Mouse (Mus musculus): ENCODE measurements at regions not wholly inside any gene's neighbourhood (a gene's known extent, or its start where the extent isn't known, plus 50 kb on each side); places are given as distances from the start of the nearest gene placed in this dataset.

DNA sequence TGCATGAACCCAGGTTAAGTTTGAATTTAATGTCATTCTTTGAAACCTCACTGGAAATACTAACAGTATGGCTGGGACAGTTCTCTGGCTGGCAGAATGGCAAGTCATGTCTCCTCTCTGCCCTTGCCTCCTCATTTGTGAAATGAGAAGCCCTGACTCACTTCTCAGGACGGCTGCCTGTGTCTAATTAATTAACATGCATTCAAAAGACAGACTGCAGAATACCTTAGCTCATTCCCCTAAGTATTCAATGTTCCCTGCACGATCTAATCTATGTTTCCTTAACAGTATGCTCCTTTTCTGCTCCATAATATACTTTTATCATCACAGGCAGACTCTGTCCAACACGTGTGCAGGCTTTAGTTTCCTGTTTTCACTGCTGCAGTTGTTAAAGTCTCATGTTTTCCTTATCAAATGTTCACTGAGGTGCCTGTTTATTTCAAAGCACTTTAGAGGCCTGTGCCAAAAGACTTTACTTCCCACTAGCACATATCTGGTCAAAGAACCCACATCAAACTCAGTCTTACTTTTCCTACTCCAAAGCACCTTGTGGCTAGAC is 196.7 kb upstream of the Acvr2a start:
- no peak for DNase-seq (ENCODE audit: low spot score in 2 of 2)

DNA sequence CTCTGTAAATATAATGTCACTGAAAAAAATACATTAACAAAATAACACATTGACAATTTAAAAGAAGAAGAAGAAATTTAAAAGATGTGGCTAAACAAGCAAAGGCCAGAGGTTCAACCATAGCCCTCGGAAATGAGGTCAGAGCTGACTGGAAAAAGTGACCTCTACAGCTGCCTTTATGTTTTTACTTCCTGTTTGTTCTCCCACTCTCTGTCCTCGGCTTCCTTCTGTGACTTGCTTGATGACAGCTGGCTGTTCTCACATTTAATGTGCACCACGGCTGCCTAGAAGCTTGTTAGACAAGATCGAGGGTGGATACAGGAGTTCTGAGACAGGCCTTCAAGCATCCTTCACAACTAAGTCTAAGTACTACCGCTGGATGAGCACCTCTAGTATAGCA is 194.9 kb upstream of the Acvr2a start:
- no peak for DNase-seq (ENCODE audit: low spot score in 2 of 2)

DNA sequence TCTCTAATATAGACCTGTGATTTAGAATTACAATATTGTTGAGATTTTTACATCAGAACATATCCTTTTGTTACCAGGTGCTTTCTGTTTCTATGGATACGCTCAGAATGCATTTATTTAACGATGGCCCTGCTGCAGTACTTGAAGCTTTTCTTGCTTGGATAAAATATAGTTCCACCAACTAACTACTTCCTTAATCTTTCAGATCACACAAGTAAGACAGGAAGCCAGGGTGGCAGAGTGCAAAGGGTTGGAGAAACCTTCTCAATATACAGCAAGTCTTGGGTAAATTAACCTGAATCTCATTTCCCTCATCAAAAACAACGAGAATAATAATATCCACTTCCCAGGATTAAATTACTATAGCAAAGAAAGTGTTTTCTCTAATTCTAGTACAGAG is 193.1 kb upstream of the Acvr2a start:
- DNase-seq (ENCODE audit: low spot score in 2 of 2), result no peak

DNA sequence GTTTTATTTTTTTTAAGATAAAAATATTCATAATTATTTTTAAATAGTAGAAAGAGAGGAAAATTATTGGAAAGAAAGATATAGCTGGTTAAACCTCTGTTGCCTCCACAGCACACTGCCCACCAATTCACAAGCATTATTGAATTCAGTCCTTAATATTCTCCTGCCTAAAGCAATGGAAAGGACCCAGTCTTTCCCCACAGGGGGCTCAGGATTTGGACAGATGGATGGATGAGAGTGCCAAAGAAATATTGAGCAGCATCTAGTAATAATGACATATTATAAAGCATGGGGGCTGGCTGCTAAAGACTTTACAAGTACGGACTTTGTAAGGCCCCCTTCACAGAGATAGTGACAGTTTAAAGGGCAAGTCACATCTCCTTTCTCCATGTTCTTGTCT is 191.6 kb upstream of the Acvr2a start:
- DNase-seq (ENCODE audit: low spot score in 2 of 2), result no peak

DNA sequence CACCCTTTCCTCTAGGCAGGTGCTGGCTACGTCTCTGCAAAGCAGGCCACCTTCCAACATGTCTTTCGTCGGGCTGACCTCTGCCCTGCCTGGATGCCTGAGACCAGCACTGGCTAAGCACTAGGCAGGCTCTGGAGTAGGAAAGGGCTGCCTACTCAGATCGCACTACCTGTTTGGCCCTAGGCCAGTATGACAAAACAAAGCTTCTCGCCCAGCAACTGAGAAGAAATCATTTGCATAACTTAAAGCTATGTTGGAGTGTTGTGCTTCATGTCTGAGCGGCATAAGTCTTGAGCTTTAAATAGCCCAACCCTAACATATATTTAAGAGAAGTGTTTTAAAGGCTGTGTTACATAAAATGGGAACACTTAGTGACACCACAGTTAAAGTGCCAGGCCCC is 189.9 kb upstream of the Acvr2a start:
- DNase-seq (ENCODE audit: low spot score in 2 of 2), result peak; percentile 42 to 53

DNA sequence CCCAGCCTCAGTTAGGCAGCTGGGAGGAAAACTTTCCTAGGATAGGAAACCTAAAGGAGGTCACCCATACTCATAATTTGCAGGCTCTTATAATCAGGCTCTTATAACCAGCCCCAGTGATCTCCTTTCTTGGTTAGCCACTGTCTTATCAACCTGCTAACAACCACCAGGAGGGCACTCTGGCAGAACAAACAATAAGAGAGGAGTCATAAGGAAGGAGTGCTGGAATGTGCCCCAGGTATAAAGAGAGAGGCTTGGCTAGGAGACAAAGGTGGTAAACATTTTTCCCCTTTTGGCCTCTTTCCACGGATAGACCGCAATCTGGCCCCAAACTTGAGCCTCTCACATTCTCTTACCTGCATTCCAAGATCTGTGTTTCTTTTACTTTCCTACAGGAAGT is 189.4 kb upstream of the Acvr2a start:
- DNase-seq (ENCODE audit: low spot score in 2 of 2), result no peak

DNA sequence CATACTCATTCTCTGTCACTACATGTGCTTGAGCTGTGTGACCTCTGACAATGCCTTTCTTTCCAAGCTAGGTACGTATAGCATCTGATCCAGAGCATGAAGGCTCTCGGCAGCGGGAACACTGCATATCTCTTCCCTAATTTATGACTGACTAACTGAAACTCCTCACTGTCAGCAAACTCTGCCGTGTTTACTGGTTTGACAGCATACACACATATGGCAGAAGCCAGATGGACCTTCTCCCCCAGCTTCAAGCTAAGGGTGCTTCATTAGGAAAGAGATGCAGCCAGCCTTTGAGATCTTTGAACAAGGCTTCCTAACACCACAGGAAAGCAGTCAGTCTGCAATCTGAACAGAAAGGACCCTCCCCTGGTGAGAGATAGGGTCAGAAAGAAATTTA is 186.9 kb upstream of the Acvr2a start:
- no peak for DNase-seq (ENCODE audit: low spot score in 2 of 2)

DNA sequence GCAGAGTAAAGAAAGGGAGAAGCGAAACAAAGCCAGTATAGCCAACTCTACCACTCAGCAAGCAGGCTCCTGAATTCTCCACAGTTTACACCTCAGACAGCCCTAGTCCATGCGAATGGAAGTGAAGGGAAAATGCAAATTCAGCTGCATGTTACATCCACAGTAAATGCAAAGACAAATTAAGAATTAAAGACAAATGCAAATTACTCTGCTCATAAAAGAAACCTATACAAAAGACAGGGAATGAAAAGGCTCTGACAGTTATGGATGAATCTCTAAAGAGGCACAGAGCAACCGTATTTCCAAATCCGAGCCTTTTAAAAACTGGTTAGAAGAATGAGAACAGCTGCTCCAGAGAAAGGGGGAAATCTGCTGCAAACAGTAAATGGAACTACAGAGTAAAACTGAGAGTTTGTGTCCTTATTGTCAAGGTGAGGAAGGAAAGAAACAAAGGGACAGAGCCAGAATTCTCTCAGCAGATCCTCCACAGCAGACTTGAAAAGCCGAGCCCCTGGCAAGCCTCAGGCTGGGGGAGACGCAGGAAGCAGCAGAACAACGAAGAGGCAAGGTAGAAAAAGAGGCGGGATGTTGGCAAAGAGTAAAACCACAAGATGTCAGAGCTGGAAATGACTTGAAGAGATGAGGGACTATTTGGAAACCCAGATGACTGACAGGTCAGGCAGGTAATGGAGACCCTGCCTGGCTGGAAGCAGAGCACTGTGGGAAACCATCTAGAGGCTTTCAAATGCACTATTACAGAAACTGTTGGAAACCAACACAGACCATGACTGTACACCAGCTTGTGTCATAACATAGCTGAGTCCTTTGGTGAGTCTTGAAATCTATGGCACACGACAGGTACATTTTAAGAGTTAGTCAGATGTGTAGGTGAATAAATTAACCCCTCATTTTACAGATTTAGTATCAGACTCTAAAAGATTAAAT is 184.5 kb upstream of the Acvr2a start:
- no peak for DNase-seq (ENCODE audit: low spot score in 2 of 2)

DNA sequence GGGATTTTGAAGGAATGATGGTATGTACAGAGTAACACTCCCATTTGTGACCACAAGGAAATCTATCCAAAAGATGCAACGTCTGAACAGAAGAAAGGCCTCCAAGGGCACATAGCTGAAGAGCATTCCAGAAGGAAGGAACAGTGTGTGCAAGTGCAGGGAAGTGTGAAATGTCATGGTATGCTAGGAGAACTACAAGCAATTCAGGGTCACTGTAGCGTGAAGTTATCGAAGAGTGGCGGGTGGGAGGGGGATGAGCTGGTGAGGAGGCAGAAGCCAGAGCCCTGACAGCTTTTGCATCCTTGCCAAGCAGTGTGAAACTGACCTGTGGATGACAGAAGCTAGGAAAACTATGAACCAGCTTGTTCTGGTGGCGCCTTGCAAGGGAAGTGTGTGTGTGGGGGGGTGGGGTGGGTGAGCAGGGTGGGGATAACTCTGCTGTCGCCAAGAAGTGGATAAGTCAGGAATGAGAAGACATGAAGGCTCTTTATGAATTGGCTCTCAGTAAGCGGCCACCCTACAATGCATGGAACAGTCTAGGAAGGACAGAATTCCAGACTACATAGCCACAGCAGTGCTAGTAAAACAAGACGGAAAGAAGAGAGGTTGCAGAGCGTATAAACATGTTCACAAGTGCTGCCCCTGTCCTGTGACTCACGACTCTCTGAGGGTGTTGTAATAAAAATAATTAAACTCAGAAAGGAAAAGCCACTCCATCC is 179.3 kb upstream of the Acvr2a start:
- no peak for DNase-seq (ENCODE audit: low spot score in 2 of 2)

DNA sequence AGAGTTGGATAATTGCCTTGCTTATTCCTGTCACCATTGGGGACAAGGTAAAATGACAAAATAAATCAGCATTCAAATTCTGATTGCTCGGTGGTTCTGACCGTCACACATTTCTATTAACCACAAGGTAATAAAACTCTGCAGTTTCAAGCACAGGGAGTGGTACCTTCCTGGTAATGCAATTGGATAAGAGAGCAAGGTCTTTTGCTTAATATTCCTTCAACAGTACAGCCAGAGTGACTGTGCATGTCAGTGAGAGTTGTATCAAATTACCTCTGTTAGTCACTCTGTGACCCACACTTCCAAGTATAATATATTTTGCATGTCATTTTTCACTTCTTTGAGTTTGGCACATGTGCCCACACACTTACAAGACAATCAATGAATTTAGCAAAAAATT is 177.8 kb upstream of the Acvr2a start:
- DNase-seq (ENCODE audit: low spot score in 2 of 2), result no peak

DNA sequence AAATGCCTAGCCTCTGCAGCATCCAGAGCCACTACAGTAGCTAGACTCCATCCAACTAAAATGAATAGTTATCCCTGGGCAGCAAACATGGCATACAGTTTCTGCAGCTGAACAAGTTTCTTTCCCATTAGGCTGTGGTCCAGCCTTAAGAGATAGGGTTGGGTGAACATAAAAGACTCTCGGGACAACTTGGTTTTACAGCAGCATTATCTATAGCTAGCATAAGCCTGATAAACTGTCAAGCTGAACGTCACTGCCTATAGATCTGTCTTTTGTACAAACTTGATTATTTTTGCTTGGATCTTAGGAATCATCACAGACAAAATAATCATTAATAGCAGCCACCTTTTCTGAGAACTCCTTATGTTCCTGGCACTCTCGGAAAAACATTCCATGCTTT is 169.8 kb upstream of the Acvr2a start:
- DNase-seq (ENCODE audit: low spot score in 2 of 2), result no peak

DNA sequence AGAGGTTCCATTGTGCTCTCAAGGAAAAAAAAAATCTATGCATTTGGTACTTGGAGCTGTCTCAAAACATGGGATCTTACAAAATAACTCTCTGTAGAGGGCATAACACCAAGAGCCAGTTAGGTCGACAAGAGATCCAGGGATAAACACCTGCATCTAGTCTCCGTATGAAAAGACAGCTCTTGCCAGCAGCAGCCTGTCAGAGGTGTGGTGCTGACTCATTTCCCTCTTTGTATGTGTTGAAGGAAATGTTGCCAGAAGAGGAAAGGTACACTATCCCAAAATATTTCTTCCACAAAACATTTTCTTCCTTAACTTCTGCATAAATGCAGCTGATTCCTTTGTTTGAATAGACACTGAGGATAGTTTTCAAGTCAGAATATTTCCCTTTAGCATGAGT is 163.6 kb upstream of the Acvr2a start:
- peak in 1 of 2 experiments; percentile 8 for DNase-seq (ENCODE audit: low spot score in 2 of 2)

DNA sequence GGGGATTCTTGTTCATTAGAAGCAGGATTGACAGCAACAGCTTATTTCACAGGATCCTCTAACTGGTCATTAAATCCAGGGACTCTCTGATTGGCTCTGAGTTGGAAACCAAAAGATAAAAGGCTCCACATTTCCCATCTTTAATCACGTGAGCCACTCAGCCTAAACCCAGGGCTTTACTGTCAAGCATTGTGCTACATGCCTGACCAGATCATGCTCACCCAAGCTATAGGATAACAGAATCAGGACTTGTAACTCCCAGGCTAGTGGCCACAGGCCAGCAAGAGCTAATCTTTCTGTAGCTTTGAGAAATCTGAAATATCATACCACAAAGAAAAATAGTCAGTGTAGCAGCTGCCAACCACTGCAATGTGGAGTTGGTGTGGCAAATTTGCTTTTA is 152.7 kb upstream of the Acvr2a start:
- DNase-seq (ENCODE audit: low spot score in 2 of 2), result no peak

DNA sequence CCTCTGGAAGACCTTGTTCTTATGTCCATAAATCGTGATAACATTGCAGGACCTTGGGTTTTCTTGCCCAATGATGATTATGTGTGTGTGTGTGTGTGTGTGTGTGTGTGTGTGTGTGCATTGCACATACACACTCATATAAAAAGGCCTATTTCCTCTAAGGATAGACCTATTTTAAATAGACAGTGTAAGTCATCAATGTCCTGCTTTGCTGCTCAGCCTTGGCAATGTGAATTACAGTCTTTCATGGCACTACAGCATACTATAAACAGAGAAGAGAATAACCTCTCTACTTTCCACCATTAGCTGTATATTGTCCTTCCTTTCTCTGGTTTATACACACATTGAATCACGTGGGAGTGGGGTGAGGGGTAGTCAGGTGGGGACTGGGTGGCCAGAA is 148.8 kb upstream of the Acvr2a start:
- no peak for DNase-seq (ENCODE audit: low spot score in 2 of 2)

DNA sequence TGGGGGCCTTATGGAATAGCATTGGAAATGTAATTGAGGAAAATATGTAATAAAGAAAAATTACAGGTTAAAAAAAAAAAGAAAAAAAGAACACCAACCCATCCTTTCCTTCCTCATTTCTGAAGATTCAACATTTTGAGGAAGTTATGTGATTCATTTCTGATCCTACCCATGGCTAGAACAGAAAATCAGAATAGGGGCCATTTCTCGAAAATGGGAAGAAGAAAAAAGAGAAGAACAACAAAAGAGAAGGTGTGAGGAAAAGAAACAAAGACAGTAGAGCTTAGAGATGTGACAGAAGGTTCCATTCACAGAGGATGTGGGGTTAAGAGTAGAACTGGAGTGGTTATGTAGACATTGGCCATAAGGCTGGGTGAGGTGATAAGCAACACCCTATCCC is 124.8 kb upstream of the Acvr2a start:
- no peak for DNase-seq (ENCODE audit: low spot score in 2 of 2)

DNA sequence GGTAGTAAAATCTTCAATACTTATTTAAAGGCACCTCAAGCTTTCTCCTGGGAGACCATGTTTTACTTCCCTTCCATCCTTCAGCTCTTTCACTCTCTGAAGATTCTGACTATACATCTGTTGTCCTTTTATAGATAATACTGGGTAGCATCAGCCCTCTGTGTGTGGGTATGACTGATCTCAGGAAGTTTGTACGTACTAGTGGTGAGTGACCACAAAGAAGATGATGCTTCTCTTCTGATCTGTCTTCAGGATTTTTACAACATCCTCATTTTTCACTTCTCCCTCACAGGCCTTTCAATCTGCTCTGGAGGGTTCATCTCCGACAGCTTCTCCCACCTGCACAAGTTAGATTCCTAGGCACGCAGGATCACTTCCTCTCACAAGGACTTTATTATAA is 119.4 kb upstream of the Acvr2a start:
- no peak for DNase-seq (ENCODE audit: low spot score in 2 of 2)

DNA sequence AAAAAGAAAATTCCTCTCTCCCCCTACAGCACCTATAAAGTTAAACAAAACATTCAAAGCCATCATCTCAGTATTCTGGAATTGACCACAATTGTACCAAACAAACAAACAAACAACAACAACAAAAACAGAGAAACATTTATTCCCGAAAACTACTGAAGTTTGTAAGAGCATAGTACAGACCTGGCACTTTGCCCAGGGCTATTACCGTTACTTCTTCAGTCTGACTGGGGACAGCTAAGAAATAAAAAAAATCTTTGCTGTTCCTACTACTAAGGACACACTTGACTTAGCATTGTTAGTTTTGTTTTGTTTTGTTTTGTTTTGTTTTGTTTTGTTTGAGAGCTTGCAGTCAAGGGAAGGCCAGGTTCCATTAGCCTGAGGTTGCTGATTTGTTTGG is 113.0 kb upstream of the Acvr2a start:
- DNase-seq (ENCODE audit: low spot score in 2 of 2), result no peak

DNA sequence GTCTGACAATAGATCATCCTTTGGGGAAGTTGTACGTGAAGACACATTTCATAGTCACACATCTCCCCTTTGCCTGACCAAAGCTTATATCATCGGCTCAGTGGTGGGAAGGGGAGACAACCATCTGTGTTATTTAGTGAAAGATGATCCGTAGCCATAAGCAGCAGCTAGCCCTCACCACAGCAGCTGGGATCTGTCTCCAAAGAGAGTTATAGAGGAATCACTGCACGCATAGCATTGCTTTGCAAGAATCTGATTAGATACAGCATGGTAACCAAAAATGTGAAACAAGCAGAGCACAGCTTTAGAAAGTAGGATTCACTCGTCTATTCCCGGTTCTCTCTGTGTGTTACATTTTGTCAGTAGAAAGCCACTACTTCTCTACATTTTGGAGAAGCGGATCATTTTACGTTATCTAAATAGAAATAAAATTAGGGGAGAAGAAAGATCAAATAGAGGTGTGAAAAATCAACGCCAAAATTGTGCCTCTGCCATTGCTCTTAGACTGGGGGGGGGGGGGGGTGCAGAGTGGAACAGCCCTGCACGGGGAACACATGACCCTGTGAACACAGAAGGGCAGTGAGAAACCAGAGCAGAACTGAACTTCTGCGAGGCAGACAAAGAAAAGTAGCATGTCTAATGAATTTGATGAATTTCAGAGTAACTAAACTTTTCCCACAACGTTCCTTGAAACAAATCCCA is 108.7 kb upstream of the Acvr2a start:
- no peak for DNase-seq (ENCODE audit: low spot score in 2 of 2)

DNA sequence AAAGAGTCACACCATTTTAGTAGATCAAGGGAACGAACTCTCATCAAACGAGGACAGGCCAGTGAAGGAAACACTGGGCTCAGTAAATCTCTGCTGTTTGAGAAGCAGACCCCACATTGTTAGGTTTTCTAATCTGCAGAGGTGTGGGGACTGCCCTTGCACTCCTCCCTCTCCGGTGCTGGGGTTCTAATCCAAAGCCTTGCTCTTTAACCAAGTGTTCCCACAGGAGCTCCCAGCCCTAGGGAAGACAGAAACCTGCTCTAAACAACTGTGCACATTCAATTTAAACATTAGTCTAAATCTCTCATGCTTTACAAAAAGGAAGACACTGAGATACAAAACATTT is 108.1 kb upstream of the Acvr2a start:
- no peak for DNase-seq (ENCODE audit: low spot score in 2 of 2)

DNA sequence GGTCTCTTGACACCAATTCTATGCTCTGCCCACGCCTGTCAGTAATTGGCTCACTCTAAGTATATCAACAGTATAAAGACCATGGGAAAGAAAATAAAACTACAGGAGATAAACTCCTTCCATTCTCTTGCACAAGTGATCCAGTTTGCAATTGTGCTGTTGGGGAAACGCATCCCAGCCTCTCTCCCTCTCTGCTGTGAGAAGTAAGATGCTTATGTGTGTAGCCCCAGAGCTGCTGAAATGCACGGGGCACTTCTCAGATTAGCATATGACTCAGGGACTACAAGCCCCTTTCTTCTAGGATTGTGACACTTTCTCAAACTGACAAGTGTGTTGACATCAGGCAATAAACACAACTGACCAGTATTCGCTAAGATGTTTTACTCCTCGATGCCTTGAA is 107.7 kb upstream of the Acvr2a start:
- no peak for DNase-seq (ENCODE audit: low spot score in 2 of 2)

DNA sequence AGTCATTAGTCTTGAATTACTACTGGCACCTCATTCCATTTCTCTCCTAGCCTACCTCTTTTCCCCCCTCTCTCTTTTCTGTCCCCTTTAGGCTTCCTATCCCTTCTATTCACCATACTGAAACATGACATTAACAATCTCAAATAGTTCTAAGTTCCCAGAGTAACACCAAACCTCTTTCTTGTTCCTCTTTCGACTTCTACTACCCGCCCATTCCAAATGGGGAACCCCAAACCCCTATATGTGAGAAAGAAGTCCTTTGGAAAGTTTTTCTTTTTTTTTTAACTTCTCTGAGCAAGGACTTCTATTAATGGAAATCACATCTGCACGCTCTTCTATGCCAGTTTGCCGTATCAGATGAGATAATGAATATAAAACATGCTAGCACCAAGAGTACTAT is 97.7 kb upstream of the Acvr2a start:
- DNase-seq (ENCODE audit: low spot score in 2 of 2), result no peak

DNA sequence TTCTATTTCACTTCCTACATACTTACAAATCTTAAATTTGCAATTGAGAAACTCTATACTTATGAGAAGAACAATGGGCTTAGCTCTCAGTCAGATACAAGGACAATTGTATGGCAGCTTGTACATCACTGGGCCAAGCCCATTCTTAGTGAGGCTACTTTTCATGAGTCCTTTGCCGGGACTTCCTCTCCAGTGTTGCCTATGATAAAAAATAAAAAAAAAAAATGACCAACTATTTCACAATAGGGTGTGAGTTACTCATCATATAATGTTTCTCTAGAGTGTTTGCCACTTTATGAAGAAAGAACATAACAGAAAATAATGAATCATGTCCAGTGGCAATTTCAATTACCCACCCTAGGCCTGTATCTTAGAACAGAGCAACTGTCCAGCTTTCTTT is 96.1 kb upstream of the Acvr2a start:
- no peak for DNase-seq (ENCODE audit: low spot score in 2 of 2)
